Mouse (Mus musculus) kidney, postnatal 14 days (tissue): Measurements from ENCODE around the gene Sez6l.
"Not testable (repeated sequence)": the region's sequence is repeated elsewhere in the genome, so short reads cannot be mapped to it uniquely, and the experiment has no call there.

Experiments
- DNase-seq: peaks from one replicate; pipeline ENCODE4 v3.0.0; 2022; ENCODE audit warnings: mixed read lengths

The Sez6l gene

DNA sequence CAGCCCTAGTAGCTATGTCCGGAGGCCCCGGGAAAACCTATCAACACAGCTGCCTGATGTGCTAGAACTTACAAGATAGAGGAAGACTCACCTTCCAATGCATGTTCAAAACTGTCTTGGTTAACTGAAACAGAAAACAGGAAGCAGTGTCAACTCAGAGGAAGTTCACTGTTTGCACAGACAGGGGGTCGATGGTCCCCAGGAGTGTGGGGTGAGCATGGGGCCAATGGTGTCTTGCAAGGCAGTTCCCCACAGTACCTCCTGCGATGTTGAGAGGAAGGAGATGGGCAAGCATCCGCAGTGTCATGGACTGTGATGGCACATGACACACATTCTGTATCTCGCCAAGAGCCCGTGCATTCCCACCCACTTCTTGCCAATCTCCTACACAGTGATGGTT lies 150.3 kb downstream of the Sez6l start:
- no peak for DNase-seq

GRCm38 (mm10) chr5:112419535-112419934 lies 157.4 kb downstream of the Sez6l start:
- DNase-seq: no peak

DNA sequence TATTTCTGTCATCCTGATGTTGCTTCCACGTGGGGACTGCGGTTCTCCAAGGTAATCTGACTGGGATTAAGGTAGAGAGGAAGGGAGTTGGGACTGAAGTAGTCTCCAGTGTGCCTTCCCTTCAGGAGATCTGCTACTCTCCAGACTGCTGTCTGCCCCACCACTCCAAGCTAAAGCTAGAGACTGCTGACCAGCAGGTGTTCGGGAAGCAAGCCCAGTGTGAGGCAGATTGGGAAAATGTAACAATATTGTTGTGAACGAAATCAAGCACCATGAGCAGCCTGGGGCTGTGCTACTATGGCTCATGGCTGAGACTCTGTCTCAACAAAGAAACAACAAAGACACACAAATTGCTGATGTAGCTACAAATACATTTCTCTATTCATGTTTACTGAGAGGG lies 159.0 kb downstream of the Sez6l start:
- no peak for DNase-seq

- no peak for DNase-seq
Observed at GRCm38 (mm10) chr5:112416673-112417072, 160.3 kb downstream of the Sez6l start.

- not testable (repeated sequence) for DNase-seq
Observed at GRCm38 (mm10) chr5:112412781-112413180, 164.2 kb downstream of the Sez6l start.

DNA sequence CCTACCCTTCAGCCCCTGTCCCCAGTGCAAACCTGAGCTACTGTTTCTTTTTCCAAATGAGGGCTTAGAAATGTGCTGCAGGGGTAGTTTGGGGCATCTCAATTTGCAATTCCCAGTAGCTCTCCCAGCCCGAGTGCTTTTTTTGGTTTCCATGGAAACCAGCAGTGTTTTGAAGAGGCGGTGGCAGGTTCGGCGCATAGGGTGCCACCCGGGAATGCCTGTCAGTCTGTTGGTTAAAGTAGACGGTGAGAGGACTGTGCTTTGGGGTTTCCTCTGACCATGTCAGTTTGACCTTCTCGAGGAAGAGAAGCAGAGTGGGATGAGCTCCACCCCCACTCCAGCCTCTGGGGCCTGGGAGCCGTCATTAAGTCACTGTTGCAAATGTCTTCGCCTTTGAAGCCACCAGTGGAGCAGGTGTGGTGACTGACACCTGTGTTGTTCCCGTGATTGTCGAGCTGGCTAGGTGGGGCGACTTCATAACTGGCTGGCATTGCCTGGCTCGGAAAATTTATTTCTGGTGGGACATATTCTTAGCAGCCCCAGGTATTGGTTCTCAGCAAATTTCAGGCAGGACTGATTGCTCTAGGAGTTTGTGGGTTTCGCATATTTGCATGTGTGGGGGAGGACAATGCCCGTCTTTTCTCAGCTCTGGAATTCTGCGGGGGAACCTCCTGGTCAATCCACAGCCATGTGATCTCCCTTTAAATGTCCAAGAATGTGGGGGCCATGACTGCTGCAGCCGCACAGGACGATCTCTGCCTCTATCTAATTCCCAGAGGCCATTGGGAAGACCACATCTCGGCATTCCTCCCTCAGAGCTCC lies 165.3 kb downstream of the Sez6l start:
- no peak for DNase-seq

DNA sequence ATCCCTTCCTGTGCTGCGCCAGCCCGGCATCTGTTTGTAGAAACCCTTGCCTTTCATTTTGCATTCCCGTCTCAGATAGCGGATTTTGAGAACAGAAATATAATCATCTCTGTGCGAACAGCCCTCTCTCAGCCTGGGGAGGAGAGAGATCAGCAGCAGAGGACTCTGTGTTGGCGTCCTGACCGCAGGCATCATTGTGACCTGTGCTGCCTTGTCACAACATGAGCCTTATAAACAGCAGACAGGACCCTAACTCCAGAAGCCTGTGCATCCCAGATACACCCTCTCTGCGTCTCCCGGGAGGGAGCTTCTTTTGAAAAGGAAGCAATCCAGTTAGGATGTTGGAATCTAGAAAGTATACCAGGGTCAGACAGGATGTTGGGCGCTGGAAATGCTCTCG lies 165.9 kb downstream of the Sez6l start:
- DNase-seq: no peak

- no peak for DNase-seq
Observed at GRCm38 (mm10) chr5:112409274-112409673, 167.7 kb downstream of the Sez6l start.

- no peak for DNase-seq
Observed at GRCm38 (mm10) chr5:112406017-112406416, 171.0 kb downstream of the Sez6l start.

DNA sequence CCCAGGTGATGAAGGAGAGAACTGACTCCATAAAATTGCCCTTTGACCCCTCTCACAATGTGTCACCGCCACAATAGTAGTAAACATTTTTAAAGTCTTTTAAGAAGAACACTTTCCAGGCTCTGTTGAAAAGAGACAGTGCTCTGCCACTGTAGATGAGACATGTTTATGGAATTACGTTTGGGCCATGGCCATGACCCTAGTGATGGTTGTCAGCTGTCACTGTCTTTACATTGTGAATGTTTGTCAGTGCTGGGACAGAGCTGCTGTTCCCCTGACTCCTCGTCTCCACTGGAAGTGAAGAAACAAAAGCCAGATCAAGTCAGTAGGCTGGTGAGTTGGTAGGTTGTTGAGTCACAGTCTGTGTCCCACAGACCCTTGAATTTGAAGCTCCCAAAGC lies 174.5 kb downstream of the Sez6l start:
- DNase-seq: no peak

DNA sequence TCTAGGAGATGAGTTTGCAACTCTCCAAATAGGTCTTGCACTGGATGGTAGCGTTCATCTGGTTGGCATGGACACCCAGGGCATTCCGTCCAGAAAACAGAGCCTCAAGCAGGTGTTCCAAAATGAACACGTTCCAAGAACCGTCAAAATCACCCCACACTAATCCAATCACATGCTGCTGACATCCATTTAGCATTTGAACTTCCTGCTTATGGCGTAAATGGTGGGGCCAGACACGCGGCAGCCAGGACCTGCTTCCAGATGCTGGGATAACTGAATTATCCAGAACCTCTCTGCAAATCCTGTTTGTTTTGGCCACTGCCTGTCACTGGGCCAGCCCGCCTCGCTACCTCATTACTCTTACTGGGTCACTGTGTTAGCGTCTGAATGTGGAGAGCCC lies 177.7 kb downstream of the Sez6l start:
- no peak for DNase-seq

- DNase-seq: no peak
Observed at GRCm38 (mm10) chr5:112396066-112396465, 180.9 kb downstream of the Sez6l start.

DNA sequence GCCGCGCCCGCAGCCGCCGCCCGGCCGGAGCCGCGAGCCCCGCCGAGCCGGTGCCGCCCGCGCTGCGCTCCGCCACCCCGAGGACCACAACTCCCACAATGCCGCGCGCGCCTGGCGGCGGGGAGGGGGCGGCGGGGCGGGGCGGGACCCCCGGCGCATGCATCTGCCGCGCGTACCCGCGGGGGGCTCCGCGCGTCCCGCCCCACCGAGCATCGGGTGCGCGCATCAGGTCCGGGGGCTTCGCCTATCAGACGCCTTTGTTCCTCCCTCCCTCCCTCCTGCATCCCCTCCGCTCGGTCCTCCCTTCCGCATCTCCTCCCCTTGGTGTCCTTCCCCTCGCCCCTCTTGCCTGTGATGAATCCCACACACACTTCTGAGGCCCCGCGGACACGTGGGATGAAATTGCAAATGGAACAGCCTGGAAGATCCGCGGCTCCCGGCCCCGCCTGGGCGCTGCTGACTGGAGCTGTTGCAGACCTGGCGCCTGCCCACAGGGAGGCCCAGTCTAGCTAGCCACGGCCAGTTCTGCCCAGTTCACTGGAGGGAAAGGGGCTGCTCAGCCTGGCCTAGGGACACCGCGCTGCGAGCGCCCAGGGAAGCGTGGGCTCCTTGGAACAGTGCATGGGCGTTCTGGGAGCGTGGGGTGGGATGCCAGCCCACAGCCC lies 182.1 kb downstream of the Sez6l start, which contains the start of gene Asphd2:
Gene Asphd2 (minus strand): TSS at position 88 of the 665 bp plus-strand sequence.
- peak; percentile 45 for DNase-seq

GRCm38 (mm10) chr5:112394415-112394763 lies 182.6 kb downstream of the Sez6l start:
- DNase-seq: no peak

- DNase-seq: no peak
Observed at GRCm38 (mm10) chr5:112393741-112394414, 183.1 kb downstream of the Sez6l start.

- no peak for DNase-seq
Observed at GRCm38 (mm10) chr5:112391676-112392323, 185.2 kb downstream of the Sez6l start.

GRCm38 (mm10) chr5:112391002-112391401 lies 186.0 kb downstream of the Sez6l start:
- DNase-seq: no peak

DNA sequence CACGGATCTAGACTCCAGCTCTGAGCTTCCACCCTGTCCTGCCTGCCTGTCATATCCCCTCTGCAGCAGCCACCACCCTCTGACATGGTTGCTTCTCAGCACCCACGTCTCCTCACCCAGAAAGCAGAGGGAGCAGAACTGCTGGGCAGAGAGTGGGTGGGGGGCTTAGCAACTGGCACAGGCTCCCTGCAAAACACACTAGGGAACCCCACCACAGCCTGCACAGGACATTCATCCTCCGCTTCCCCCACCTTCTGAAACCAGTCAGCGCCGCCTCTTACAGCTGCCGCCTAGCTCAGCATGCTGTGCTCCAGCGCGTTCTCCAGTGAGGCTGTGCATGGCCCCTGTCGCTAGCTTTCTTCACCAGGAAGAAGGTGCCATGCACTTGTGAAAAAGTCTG lies 187.6 kb downstream of the Sez6l start:
- no peak for DNase-seq

GRCm38 (mm10) chr5:112385973-112386372 lies 191.0 kb downstream of the Sez6l start:
- DNase-seq: no peak

- DNase-seq: no peak
Observed at GRCm38 (mm10) chr5:112384805-112385472, 192.0 kb downstream of the Sez6l start.

DNA sequence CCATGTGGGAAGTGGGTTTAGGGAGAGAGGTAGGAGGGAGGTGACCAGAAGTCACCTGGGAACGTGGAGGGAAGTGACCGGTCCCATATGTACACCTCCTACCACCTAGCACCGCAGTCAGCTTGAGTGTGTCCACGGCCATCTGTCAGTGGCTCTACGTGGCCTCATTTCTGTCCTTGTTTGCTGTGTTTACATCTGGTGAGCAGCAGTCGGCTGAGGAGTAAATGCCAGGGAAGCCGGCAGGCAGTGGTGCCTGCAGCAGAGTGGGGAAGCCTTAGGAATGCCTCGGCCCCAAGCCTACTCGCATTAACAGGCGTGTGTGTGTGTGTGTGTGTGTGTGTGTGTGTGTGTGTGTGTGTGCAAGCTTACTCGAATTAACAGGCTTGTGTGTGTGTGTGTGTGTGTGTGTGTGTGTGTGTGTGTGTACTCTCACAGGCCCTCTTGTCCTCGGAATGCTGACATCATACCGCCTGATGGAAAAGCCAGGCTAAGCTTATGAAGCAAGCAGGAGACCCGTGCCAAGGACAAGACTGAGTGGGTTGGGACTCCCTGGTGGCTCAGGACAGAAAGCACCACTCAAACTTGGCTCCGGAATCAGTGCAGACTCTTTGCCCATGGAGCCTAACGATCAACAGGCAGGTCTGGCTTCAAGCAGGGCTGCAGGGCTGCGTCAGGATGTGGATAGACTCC lies 194.2 kb downstream of the Sez6l start:
- no peak for DNase-seq

- DNase-seq: no peak
Observed at GRCm38 (mm10) chr5:112382042-112382441, 194.9 kb downstream of the Sez6l start.
